Comparison of ENCODE assay signal across 12 mouse cellular contexts in genomic region chr2:106696372-106696771, GRCm38 (mm10). TPM values are rescaled to one million over a fixed set of nuclear protein-coding genes. Genes with fewer than 3 reads are reported as not detected.
DNase-seq lines count a peak whose midpoint lies in the region; ATAC-seq and TF ChIP-seq lines count a peak whose summit lies in the region.
"Had no signal": no experiment of that assay in that cellular context is flagged by ENCODE, and none has a peak within 500 bp of the region (broad histone marks: within the 10 kb centered on the region; RNA-seq: fewer than 3 reads in every experiment).

No protein-coding gene starts in this region.

- H3K9me3 ChIP-seq in heart, postnatal 0 days (replicated peaks; ENCODE audit: control insufficient read depth, low read length) = no peaks in the 10 kb centered on the region
- H3K9me3 ChIP-seq in embryonic facial prominence, embryonic 11.5 days (replicated peaks; ENCODE audit: control insufficient read depth, low read length) = no peaks in the 10 kb centered on the region
- no peaks in the 10 kb centered on the region for H3K9me3 ChIP-seq in forebrain, embryonic 14.5 days (replicated peaks; ENCODE audit: control insufficient read depth, low read length)
- H3K9me3 ChIP-seq in midbrain, embryonic 12.5 days = no peaks in the 10 kb centered on the region

- H3K27ac ChIP-seq in heart, postnatal 0 days (ENCODE audit: low read depth) = no peak overlapping the region
- H3K27ac ChIP-seq in embryonic facial prominence, embryonic 11.5 days (replicated peaks; ENCODE audit: low read depth, low read length) = no peak overlapping the region
- peak overlapping the region; percentile 100 for H3K27ac ChIP-seq in forebrain, embryonic 14.5 days (ENCODE audit: low read depth, low read length)
- no peak overlapping the region for H3K27ac ChIP-seq in midbrain, embryonic 12.5 days (replicated peaks)

- DNase-seq in heart, postnatal 0 days (ENCODE audit: low spot score) = no peak
- no peak for DNase-seq in heart, postnatal 4 days
- no peak for DNase-seq in embryonic facial prominence, embryonic 11.5 days (ENCODE audit: low spot score)
- DNase-seq in forebrain, embryonic 14.5 days (ENCODE audit: low spot score) = peak; percentile 52
- no peak for DNase-seq in right cerebral cortex, adult 18-20 months
- DNase-seq in left cerebral cortex, adult 9 months (ENCODE audit: low spot score in 2 of 2) = no peak
- no peak for DNase-seq in ovary, postnatal 14 days (ENCODE audit: low spot score)
- DNase-seq: cerebellum, adult 9-10 months; kidney, postnatal 10 days; lung, postnatal 14 days; right cerebral cortex, postnatal 4 days had no signal

- 86% methylated on average over 8 of the region's 8 CpGs for WGBS in heart, postnatal 0 days
- 80% methylated on average over 8 of the region's 8 CpGs for WGBS in embryonic facial prominence, embryonic 11.5 days
- WGBS in forebrain, embryonic 14.5 days = 35% methylated on average over 8 of the region's 8 CpGs
- WGBS in midbrain, embryonic 12.5 days = 67% methylated on average over 8 of the region's 8 CpGs

- ATAC-seq in heart, postnatal 0 days (ENCODE audit: insufficient read depth, low read depth) = no peak
- no peak for ATAC-seq in embryonic facial prominence, embryonic 11.5 days (replicated peaks; ENCODE audit: insufficient number of reproducible peaks, low FRiP score, low TSS enrichment, low read depth)
- ATAC-seq in forebrain, embryonic 14.5 days = no peak
- no peak for ATAC-seq in midbrain, embryonic 12.5 days (ENCODE audit: low FRiP score, low read depth)

- no peaks in the 10 kb centered on the region for H3K36me3 ChIP-seq in heart, postnatal 0 days (replicated peaks; ENCODE audit: control insufficient read depth, insufficient read depth, low read length)
- H3K36me3 ChIP-seq in embryonic facial prominence, embryonic 11.5 days (replicated peaks; ENCODE audit: control insufficient read depth, insufficient read depth, low read depth, low read length) = no peaks in the 10 kb centered on the region
- peaks cover 15% of the 10 kb centered on the region; the same call in 1 of the 2 replicates for H3K36me3 ChIP-seq in forebrain, embryonic 14.5 days (ENCODE audit: control insufficient read depth, insufficient read depth, low read length)
- H3K36me3 ChIP-seq in midbrain, embryonic 12.5 days = peaks cover 9% of the 10 kb centered on the region; the same call in 1 of the 2 replicates

- H3K9ac ChIP-seq in heart, postnatal 0 days (replicated peaks; ENCODE audit: low read depth, low read length) = no peak overlapping the region
- H3K9ac ChIP-seq in embryonic facial prominence, embryonic 11.5 days (replicated peaks; ENCODE audit: low read length) = no peak overlapping the region; the same call in 1 of the 2 replicates
- peak overlapping the region; percentile 99 for H3K9ac ChIP-seq in forebrain, embryonic 14.5 days (ENCODE audit: low read length)
- no peak overlapping the region; the same call in 1 of the 2 replicates for H3K9ac ChIP-seq in midbrain, embryonic 12.5 days (replicated peaks)

- no peak for TF ChIP-seq EP300 in heart, postnatal 0 days (IDR thresholded peaks at IDR 0.05; ENCODE audit: low read depth)

- no peak overlapping the region for H3K4me3 ChIP-seq in heart, postnatal 0 days (ENCODE audit: low read depth, low read length)
- H3K4me3 ChIP-seq in embryonic facial prominence, embryonic 11.5 days (ENCODE audit: low read depth, low read length) = peak overlapping the region; percentile 86
- H3K4me3 ChIP-seq in forebrain, embryonic 14.5 days (ENCODE audit: low read depth, low read length) = peak overlapping the region; percentile 94
- H3K4me3 ChIP-seq in midbrain, embryonic 12.5 days = 0 out of 2 replicates have a peak overlapping the region, but pooled peaks have one; percentile 7

- peak overlapping the region; percentile 94; the same call in 1 of the 2 replicates for H3K4me2 ChIP-seq in heart, postnatal 0 days (ENCODE audit: low read depth, low read length)
- H3K4me2 ChIP-seq in embryonic facial prominence, embryonic 11.5 days (ENCODE audit: low read depth, low read length) = peak overlapping the region; percentile 97
- H3K4me2 ChIP-seq in forebrain, embryonic 14.5 days (ENCODE audit: low read length) = peak overlapping the region; percentile 69
- H3K4me2 ChIP-seq in midbrain, embryonic 12.5 days (replicated peaks) = peak overlapping the region; percentile 79

- H3K4me1 ChIP-seq in heart, postnatal 0 days (ENCODE audit: control insufficient read depth, insufficient read depth) = 0 out of 2 replicates have a peak, but pooled peaks cover 3% of the 10 kb centered on the region
- H3K4me1 ChIP-seq in embryonic facial prominence, embryonic 11.5 days (ENCODE audit: control insufficient read depth, insufficient read depth, low read length) = no peaks in the 10 kb centered on the region
- peaks cover 13% of the 10 kb centered on the region for H3K4me1 ChIP-seq in forebrain, embryonic 14.5 days (ENCODE audit: control insufficient read depth, insufficient read depth, low read length)
- peaks cover 44% of the 10 kb centered on the region for H3K4me1 ChIP-seq in midbrain, embryonic 12.5 days

- no peak for TF ChIP-seq CTCF in heart, postnatal 0 days (IDR thresholded peaks at IDR 0.05; ENCODE audit: low read depth)

- peaks cover 11% of the 10 kb centered on the region for H3K27me3 ChIP-seq in heart, postnatal 0 days (ENCODE audit: control insufficient read depth, insufficient read depth, low read length)
- H3K27me3 ChIP-seq in embryonic facial prominence, embryonic 11.5 days (ENCODE audit: control insufficient read depth, insufficient read depth, low read length) = no peaks in the 10 kb centered on the region
- H3K27me3 ChIP-seq in forebrain, embryonic 14.5 days (replicated peaks; ENCODE audit: control insufficient read depth, insufficient read depth, low read length) = no peaks in the 10 kb centered on the region
- 0 out of 2 replicates have a peak, but pooled peaks cover 4% of the 10 kb centered on the region for H3K27me3 ChIP-seq in midbrain, embryonic 12.5 days

RNA-seq across cellular contexts. Expression of gene Mpped2, which starts 3.3 kb away (rescaled TPM):
- total RNA-seq in heart, postnatal 0 days (2014; rRNA removed; ENCODE audit: low replicate concordance) = 9.4 and 11.7 TPM in 2 replicates
- 26.8 and 28.3 TPM in 2 replicates for polyA plus RNA-seq in heart, postnatal 0 days (2015; fragmentation: Nextera tagmentation; extraction: Ambion mirVana)
- 10 to 100 TPM; 24.9 to 27.7 TPM for total RNA-seq in heart, postnatal 4 days (2021)
- 102 and 108 TPM in 2 replicates for polyA plus RNA-seq in embryonic facial prominence, embryonic 11.5 days (2014; fragmentation: Nextera tagmentation; extraction: Ambion mirVana)
- polyA plus RNA-seq in forebrain, embryonic 14.5 days (2014; fragmentation: Nextera tagmentation; extraction: Ambion mirVana) = 164 and 167 TPM in 2 replicates
- polyA plus RNA-seq in midbrain, embryonic 12.5 days (2016; fragmentation: Nextera tagmentation; extraction: Ambion mirVana) = 95.4 and 112 TPM in 2 replicates
